Mouse (Mus musculus) gastrocnemius, adult 2 months (tissue): ENCODE measurements at regions not wholly inside any gene's neighbourhood (a gene's known extent, or its start where the extent isn't known, plus 50 kb on each side); places are given as distances from the start of the nearest gene placed in this dataset.

Experiments
- DNase-seq: peaks from one replicate; pipeline ENCODE4 v3.0.0; 2022
- H3K27ac ChIP-seq: fragments of 200-600 bp; 2 replicates; pipeline ENCODE4 v1.8.1; 2022; ENCODE audit warnings: mild to moderate bottlenecking
- H3K4me3 ChIP-seq: fragments of 200-600 bp; 2 replicates; pipeline ENCODE4 v1.8.1; 2022; ENCODE audit warnings: mild to moderate bottlenecking, moderate library complexity
- CTCF ChIP-seq: fragments of 200-600 bp; IDR thresholded peaks from 2 replicates; pipeline ENCODE4 v1.8.1; 2022; ENCODE audit warnings: antibody characterized with exemption, mild to moderate bottlenecking, moderate library complexity
- intact Hi-C: fragments of 180-260 bp; cut with DNase I; formaldehyde crosslinking; loops from one replicate; pipeline ENCODE4 v1.15.1; 2025

DNA sequence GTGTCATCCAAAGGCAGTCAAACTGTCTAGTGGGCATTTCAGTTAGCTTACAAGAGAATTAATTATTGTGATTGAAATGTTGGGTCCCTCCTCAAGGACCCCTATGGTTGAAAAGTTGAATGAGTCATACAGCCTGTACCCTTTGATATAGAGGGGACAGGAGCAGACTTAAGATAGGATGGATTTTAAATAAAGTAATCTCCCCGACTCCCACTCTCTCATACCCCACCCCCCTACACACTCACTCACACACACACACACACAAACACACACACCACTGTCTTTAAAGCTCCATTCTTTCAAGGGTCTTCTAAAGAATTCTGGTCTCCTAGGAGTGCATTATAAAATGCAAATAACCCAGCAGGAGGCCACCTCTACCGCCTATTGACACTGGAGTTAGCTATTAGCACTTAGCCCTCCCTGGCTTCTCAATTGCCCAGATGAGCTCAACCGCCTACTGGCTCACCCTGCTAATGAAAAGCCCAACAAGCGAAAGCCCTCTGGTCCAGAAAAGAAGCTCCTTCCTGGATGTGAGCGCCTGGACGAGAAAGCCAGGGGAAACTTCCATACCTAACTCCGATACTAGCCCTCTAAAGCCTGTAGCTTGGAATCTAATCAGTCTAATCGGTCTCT is 236.3 kb upstream of the Rgma start:
- no peak for TF ChIP-seq CTCF
- intact Hi-C loops = loop anchor here (1.0 to 10.0 kb wide), 3 partner anchors 237 to 734 kb away; no protein-coding TSS in a partner anchor
- H3K27ac ChIP-seq = no peak overlapping the region
- DNase-seq = no peak
- no peak overlapping the region for H3K4me3 ChIP-seq

DNA sequence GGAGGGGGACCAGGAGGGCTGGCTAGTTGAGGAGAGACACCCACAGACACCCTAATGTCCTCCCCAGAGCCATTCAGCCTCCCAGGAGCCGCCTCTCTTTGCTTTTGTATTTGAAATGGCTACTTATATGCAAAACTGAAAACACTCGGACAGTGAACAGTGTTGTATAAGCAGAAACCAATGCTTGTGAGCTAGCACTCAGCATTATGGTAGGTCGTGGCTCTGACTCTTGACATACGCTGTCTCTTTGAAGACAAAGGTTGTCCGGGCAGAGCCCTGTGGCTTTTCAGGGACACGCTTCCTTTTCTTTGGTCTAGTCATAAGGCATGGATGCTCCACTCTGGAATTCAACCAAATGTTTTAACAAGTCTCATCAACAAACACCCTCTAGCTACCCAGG is 235.4 kb upstream of the Rgma start:
- intact Hi-C loops = loop anchor here (2.0 to 10.0 kb wide), 3 partner anchors 283 to 735 kb away; no protein-coding TSS in a partner anchor
- DNase-seq = no peak
- Histone ChIP-seq H3K27ac (no peak overlapping the region), H3K4me3 (no peak overlapping the region)
- no peak for TF ChIP-seq CTCF

DNA sequence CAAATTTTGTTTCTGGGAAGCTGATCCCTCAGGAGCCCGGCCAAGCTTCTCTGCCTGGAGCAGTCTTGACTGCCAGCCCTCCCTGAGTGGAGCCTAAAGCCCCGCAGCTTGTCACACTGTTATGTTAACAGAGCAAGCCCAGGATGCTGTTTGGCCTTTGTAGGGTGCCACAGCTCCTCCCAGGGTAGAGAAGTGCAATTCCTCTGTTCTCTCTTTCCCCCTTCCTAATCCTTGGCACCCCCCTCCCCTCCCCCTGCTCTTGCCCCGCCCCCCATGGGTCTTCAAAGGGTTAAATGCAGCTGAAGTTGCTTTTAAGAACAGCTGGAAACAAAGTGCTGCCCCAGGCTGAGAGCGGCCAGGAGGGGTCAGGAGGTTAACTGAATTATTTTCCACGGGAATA is 234.1 kb upstream of the Rgma start:
- DNase-seq = peak; percentile 61
- no peak for TF ChIP-seq CTCF
- H3K4me3 ChIP-seq = no peak overlapping the region
- H3K27ac ChIP-seq = 0 out of 2 replicates have a peak overlapping the region, but pooled peaks have one; percentile 12
- intact Hi-C loops = loop anchor here (5.0 kb wide), 1 partner anchor 491 kb away; no protein-coding TSS in a partner anchor

DNA sequence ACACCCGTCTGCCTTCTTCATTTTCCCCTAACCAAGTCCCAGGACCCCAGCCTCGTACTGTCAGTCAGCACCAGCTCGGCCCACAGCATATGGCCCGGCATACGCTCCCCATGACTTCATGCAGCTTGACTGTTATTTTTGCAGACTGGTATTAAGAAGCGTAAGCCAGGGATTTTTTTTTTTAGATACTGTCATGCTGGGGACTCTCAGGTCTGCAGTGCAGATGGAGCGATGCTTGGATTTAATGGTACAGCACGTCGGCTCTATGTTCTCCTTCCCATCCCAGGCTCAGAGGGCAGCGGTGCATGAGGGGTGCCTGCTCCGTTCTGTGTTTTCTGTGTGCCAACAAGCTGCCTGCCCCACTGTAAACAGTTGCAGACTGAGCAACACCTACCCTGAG is 231.4 kb upstream of the Rgma start:
- intact Hi-C loops = loop anchor here (5.0 kb wide), 1 partner anchor 488 kb away; no protein-coding TSS in a partner anchor
- DNase-seq = no peak
- TF ChIP-seq CTCF = no peak
- Histone ChIP-seq H3K4me3 (no peak overlapping the region), H3K27ac (no peak overlapping the region)

DNA sequence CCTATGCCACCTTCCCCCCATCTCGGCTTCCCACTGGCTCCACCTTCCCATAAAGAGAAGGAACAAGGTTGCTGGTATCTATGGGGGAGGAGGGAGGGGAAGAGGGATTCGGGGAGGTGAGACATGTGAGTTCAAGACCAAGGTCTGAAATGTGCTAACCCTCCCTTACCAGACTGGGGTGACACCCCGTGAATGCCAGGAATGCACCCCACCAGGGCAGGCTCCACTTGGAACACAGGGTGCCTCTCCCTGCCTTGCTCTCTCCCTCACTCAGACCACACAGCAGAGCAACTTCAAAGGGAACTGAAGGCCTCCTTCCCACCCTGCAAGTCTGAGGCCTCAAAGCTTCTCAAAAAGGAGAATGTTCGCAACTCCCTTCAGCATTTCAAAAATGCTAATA is 230.5 kb upstream of the Rgma start:
- DNase-seq = no peak
- Histone ChIP-seq H3K4me3 (no peak overlapping the region), H3K27ac (no peak overlapping the region)
- intact Hi-C loops = loop anchor here (5.0 kb wide), 1 partner anchor 487 kb away; no protein-coding TSS in a partner anchor
- TF ChIP-seq CTCF = no peak

GRCm38 (mm10) chr7:73147251-73147650 is 228.1 kb upstream of the Rgma start:
- no peak overlapping the region for H3K27ac ChIP-seq
- H3K4me3 ChIP-seq = no peak overlapping the region
- TF ChIP-seq CTCF = no peak
- DNase-seq = no peak
- intact Hi-C loops = no loop called here

- no peak overlapping the region for H3K4me3 ChIP-seq
- DNase-seq = no peak
- TF ChIP-seq CTCF = no peak
- intact Hi-C loops = no loop called here
- no peak overlapping the region for H3K27ac ChIP-seq
Measured at GRCm38 (mm10) chr7:73150436-73150835, 224.9 kb upstream of the Rgma start.

GRCm38 (mm10) chr7:73151586-73152467 is 223.5 kb upstream of the Rgma start:
- intact Hi-C loops = no loop called here
- Histone ChIP-seq H3K4me3 (no peak overlapping the region), H3K27ac (no peak overlapping the region)
- DNase-seq = no peak
- TF ChIP-seq CTCF = no peak

DNA sequence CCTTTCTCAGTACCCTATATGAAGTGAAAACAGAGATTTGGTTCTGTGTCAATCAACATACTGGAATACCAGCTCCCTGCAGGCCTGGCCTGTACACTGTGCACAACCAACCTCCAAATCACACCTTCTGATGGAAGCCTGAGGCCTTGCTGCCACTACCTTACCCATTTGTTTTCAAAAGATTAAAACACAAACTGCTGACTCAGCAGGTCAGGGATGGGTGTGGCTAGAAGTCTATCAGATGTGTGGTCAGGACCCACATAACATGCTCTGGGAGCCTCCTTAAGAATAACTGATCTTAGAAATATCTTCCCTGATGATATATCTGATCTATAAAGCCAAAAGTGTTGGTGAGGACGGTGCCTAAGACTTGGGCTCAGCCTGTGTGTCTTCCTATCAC is 221.6 kb upstream of the Rgma start:
- TF ChIP-seq CTCF = no peak
- H3K4me3 ChIP-seq = no peak overlapping the region
- DNase-seq = no peak
- intact Hi-C loops = no loop called here
- no peak overlapping the region for H3K27ac ChIP-seq

GRCm38 (mm10) chr7:73158833-73159232 is 216.5 kb upstream of the Rgma start:
- Histone ChIP-seq H3K27ac (no peak overlapping the region), H3K4me3 (no peak overlapping the region)
- intact Hi-C loops = no loop called here
- no peak for DNase-seq
- no peak for TF ChIP-seq CTCF

DNA sequence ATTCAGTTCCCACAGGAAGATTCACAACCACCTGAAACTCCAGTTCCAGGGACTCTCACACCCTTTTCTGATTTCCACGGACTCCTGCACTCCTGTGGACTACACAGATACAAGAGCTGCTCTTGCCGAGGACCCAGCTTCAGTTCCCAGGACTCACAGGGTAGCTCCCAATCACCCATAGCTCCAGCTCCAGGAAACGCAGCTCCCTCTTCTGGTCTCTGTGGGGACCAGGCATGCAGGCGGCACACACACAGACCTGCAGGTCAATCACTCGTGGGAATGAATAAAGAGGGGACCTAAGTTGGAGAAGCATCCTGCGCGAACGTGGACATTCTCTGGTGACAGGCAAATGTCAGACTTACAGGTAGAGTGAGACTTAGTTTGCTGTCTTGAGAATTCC is 214.3 kb upstream of the Rgma start:
- intact Hi-C loops = no loop called here
- TF ChIP-seq CTCF = peak; percentile 4; the same call in 1 of the 2 replicates
- Histone ChIP-seq H3K27ac (no peak overlapping the region), H3K4me3 (no peak overlapping the region)
- DNase-seq = no peak

DNA sequence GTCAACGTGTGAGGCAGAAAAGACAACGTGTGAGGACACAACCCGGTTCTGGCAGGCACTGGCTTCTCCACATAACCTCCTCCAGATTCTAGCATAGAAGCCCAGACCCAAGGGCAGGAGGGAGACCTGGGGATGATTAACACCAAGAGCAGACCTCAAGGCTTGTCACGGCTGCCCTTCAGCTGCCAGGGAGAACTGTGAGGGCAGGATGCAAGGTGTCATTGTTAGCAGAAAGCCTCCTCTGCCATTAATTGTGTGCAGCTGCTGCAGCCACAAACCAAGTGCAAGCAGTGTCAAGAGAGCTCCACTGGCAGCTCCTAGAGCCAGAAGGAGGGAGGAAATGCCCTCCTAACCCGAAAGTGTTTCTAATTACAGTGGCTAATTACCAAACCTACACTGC is 211.6 kb upstream of the Rgma start:
- DNase-seq = no peak
- no peak for TF ChIP-seq CTCF
- intact Hi-C loops = no loop called here
- Histone ChIP-seq H3K27ac (no peak overlapping the region), H3K4me3 (no peak overlapping the region)

DNA sequence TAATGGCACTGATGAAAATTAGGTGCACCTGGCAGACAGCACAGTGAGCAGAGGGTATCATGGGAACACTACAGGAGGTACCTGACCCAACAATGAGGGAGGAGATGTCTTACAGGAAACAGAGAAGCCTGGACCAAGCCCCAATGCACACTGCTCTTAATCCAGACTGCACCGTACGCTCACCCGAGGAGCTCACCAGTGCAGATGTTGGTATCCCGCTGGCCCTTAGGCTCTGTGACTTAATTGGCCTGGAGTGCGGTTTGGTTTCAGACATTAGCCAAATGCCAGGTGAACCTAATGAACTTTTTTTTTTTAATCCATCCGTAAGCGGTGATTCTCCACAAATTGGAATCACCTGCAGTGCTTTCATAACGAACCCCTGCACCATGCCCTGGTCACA is 209.8 kb upstream of the Rgma start:
- Histone ChIP-seq H3K4me3 (no peak overlapping the region), H3K27ac (no peak overlapping the region)
- no peak for TF ChIP-seq CTCF
- intact Hi-C loops = no loop called here
- no peak for DNase-seq

DNA sequence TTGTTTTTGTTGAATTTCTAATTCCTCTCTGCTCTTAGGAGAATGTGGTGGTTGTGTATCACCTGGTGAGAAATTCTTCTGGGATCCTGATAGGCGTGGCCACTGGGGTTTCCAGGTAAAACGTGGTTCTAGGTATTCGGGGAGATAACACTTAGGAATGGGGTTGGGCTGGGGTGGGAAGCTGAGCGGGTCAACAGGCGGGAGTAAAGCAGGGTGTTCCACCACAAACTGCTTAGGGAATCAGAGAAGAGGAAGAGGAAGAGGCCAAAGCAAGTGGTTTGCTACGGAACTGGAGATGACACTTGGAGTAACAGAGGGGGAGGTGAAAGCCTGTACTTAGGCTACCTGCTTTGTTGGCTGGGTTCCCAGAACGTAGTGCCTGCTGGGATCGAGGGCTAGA is 205.9 kb upstream of the Rgma start:
- no peak for DNase-seq
- H3K27ac ChIP-seq = no peak overlapping the region
- no peak for TF ChIP-seq CTCF
- intact Hi-C loops = no loop called here
- H3K4me3 ChIP-seq = no peak overlapping the region
